Mouse (Mus musculus) lung, adult 18-20 months (tissue): Measurements from ENCODE around the gene Wdr78.

ENCODE experiments used
- DNase-seq, 2 experiments: peaks; one replicate each; pipeline ENCODE4 v3.0.0; 2022; ENCODE audit warnings: mixed read lengths in 2 of 2

Wdr78 gene

DNA sequence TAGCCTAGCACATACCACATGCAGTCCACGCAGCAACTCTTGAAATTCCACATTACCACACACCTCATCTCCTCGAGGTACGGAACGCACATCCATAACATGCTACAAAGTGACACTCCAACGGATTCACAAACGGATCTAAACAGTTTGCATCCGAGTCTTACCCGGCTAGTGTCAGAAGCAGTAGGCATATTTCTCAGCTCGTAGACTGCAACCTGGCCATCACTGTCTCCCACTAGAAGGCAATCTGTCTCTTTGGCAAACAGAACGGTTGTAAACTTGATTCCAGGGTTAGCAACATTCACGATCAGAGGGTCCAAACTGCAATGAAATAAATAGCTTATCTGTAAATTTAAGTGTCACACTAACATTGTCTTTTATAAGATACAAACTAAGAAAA lies 66.3 kb downstream of the Wdr78 start:
- DNase-seq: no peak

DNA sequence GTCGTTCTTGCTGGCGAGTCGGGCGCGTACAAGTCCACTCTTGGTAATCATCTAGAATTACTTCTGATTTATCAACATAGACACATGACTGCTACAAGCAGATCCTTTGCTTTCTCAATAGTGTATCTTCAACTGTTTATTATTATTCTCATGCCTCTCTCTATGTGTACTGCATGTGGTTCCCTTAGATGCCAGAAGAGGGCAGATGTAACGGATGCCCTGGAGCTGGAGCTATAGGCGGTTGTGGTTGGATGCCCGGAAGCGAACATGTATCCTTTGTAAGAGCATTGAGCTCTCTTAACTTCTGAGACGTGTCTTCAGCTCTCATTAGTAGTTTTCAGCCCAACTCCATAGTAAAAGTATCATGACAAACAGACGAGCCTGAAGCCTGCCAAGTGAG lies 71.4 kb downstream of the Wdr78 start:
- DNase-seq: no peak

DNA sequence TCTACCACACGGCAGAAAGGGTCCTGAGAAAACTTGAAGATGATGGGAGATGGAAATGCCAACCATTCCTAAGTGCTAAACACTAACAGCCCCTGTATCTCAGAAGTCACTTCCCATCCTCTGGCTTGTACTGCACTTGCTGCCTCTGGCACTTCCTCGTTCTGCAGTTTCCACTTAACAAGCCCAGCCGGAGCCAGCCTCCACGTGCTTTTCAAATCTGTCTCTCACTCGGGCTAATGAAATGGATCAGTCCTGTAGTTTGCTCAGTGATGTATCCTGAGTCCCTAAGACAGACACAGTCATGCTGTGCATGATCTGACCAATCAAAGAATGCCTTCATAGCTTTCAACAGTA lies 74.5 kb downstream of the Wdr78 start:
- no peak for DNase-seq

DNA sequence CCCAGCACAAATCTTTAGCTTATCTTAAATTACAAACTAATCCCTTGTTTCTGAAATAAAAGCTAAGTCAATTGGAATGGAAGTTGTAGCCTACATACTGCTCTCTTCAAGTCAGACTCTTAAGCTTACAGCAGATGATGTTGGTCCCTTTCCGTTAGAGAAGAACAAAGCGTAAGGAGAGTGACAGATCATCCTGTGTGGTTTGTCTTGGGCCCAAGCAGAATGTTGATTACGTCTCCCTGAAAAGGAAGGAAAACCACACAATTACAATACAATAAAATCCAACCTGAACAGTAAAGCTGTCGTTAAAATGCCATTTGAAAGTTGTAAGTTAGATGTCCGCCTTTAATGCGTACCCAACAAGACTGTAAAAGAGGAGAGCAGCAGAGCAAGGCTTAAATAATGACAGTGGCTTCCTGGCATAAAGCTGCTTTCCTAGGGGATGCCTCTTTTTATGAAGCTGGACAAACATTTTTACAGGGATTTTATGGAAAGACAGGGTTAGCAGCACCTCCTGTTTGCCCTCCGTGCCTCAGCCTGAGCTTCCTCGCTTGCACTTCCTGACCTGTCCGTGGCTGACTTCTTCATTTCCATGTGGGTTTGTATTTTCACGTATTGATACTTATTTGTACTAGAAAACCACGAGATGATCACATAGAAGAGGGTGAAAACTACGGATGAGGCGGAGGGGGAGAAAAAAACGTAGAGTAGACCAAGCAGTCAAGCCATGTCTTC lies 75.1 kb downstream of the Wdr78 start:
- no peak for DNase-seq

DNA sequence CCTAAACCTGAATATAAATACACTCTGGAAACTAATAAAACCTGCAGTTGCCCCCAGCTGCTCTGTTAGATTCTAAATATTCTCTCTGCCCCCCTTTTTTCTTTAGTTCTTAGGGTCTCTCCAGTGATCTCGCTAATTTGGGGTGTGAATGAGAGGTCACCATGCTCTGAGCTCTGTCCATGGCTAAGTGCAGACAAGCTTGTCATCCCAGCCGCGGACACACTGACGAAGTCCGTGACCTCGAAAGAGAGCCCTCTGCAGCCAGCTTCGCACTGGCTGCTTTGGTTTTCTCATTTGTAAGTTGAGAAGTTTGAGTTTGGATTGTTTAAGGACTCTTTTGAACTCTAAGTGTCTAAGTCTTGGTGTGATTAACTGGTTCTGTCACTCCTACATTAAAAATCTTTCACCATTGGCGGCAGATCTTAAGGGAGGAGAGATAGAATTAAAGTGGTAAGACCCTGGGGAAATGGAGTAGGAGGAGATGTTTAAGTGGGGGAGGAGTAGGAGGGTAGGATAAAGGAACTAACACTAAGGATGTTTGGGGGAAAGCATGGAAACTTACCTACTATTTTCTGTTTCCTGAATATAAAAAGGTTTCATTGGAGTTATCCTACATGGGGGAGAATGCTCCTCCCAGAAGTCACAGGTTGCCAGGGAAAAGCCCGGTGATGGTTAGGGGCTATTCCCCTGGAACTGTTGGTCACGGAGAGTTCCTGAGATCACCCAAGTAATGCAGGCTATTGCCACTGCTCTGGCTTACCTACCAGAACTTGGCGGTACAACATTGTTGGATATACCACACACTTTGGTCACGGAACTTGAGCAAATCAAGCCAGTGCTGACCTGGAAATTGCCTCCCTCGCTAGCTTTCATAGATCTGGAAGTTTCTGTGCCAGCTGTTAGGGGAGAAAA lies 85.9 kb downstream of the Wdr78 start:
- no peak for DNase-seq

DNA sequence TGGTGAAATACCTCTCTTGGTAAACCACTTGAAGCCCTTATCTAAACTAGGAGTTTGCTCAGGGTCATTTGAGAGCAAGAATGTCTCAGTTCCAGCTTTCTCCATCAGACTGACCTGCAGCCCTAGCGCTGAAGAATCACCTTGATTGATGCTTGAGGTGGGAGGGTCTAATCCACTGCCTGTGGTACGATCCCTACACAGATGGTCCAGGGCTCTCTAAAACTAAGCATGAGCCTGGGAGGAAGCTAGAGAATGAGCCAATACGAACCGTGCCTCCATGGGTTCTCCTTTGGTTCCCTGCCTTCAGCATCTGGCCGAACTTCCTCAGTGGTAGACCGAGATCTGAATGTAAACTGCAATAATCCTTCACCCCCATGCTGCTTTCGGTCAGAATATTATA lies 86.6 kb downstream of the Wdr78 start:
- no peak for DNase-seq

DNA sequence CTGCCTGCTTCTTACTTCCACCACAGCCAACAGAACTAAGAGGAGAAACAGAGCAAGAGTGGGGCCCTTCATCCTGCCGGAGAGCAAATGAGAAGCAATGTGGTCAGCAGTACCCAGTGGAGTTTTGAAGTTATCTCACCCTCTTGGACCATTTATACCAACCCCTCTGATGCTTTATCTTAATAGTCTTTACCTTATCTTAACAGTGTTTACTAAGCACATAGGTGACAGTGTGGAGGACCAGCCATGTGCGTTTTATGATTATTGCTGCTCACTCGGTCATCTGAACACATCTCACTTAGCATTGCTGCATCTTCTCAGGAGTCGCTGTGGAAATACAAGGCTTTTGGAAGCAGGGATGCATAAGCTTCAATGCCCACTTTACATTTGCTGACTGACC lies 87.7 kb downstream of the Wdr78 start, which contains the start of gene Insl5:
Insl5 (minus strand) TSS at position 222 of the 400 bp plus-strand sequence.
- no peak for DNase-seq

DNA sequence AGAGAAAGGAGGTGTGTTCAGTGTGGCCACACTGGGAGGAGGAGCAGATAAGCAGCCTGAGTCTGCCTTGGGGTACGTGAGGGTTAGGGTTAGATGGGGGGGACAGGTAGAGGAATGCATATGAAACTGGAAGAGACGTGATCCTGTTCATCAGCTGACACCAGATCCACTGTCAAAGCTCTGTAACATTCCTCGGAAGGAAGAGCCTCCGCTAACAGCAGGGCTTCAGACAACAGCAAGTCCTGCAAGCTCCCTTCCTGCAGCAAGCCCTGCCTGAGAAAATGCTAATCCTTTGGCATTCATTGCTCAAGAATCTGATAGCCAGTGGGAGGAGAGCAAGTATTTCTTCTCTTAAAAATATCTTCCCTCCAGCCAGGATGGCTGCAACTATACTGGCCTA lies 100.9 kb downstream of the Wdr78 start:
- no peak for DNase-seq

DNA sequence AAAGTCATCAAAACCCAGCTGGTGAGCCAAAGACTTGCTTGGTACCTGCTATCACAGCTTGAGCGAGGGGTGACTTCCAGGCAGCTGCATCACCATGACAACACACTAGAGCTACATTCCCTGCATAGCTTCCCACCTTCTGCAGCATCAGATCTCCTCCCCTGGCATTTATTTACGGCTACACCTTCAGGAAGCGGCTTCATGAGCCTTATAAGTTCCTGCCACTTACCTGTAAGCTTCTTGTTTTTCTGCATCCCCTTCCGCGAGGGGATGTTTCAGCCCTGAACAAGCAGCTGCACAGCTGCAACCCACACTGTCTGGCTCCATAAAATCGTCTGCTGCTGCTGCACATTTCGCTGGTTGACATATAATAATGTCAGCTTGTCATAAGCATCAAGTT lies 102.5 kb downstream of the Wdr78 start:
- no peak for DNase-seq

DNA sequence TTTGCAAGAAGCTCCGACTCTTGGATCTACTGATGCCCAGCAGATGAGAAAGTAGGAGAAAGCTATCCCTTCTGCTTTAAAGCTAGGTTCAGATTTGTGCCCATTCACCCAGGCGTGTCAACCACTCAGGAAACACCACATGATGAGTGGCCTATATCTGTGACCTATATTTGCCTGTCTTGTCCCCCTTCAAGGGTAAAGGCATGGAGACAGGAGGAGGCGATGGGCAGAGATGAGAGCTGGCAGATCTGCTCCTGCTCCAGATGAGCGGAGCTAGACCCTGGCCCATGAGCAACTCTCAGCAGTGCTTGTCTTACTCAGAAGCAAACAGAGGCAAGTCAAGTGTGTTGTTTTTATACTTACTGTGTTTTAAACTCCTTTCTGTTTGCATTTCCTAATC lies 103.6 kb downstream of the Wdr78 start:
- no peak for DNase-seq

DNA sequence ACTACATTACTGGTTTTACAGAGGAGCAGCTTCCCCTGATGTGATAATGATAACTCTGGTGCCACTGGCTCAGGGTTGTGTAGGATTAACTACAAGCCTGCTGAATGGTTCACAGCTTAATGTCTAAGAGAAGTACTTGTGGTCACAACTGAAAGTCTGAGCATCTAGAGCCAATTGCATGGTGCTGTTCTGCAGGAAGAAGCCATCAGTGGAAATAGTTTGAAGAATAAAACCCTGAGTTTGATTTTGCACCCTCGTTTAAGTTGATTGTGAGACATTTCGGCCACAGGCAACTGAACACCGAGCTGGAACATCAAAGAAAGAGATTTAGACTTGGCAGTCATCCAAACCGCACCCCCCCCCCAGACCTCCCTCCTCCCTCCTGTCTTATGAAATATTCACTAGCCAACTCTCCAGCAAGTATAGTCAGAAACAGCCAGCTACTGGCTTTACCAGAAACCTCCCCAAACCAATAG lies 107.4 kb downstream of the Wdr78 start:
- no peak for DNase-seq

DNA sequence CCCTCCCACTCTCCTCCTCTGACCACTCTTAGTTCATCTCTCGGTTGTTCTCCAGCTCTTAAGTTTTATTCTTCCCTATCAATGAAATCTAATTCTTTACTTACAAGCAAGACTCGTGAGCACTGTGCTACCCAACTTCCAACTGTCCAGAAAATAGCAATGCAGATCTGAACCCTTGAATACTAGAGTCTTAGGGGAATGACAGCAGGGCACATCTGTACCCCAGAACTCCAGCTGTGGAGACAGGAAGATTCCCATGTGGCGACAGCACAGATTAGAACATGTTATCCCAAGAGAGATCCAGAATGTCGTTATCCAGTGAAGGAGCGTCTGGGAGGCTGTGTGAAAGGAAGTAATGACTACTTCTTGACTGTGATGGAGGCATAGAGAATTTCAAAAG lies 108.1 kb downstream of the Wdr78 start:
- no peak for DNase-seq

DNA sequence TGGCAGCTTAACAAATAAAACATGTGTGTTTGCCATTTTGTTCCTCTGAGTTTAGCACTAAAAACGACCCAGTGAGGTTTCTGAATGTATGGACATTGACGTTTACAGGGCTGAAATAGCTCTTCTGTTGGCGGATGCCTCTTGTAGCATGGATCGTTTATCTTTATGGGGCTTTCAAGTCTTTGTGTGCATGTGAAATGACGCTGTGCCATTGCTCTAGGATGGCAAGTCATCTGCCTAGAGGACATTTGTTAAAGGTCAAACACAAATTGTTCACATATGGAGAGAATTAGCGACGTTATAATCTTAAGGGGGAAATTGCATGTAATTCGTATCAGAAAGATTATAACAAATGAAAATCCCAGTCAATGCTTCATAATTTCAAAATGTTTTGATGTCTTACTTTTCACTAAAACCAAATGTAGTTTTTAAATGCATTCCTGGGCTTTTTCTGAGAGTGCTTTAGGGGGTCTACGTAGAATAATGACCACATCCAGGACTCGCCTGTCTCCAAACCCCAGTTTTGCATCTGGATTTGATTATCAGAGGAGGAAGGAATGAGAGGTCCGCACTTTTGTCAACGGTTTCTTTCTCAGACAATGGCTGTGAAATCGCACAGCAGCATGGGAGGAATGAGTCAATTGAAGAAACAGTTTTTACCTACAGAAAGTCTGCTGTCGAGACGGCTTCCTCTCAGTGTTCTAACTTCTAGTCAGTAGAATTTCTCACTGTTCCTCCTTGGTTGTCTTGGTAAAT lies 109.0 kb downstream of the Wdr78 start:
- DNase-seq: no peak

DNA sequence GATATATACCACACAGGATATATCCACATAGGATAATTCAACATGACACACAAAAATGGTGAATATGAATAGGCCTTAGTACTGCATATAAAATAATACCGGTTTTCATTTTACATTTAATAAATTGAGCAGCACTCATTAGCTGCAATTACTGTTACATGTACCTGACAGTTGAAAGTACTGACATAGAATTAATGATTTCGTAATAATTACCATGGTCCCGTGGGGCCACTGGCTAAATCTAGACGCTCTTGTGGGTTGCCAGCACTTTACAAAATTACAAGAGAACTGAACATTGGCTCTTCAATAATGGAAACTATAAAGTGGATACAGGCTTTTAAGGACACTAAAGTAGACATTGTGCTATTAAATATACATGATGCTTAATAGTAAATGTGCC lies 109.7 kb downstream of the Wdr78 start:
- no peak for DNase-seq

DNA sequence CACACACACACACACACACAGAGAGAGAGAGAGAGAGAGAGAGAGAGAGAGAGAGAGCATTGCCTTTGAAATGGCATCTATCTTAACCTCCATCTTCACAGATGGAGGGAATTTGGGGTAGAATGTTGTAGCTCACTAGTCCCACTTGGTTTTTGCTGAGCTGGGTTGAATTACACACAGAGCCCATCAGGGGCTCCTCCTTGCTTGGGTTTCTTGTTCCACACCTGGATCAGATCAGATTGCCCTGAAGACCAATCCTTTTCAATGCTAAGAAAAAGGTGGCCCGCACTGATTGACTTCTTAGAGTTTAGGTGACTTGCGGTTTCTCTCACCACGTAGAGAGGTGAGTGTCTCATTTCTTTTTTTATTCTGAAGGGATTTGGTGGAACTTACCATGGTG lies 122.7 kb downstream of the Wdr78 start:
- DNase-seq: no peak

DNA sequence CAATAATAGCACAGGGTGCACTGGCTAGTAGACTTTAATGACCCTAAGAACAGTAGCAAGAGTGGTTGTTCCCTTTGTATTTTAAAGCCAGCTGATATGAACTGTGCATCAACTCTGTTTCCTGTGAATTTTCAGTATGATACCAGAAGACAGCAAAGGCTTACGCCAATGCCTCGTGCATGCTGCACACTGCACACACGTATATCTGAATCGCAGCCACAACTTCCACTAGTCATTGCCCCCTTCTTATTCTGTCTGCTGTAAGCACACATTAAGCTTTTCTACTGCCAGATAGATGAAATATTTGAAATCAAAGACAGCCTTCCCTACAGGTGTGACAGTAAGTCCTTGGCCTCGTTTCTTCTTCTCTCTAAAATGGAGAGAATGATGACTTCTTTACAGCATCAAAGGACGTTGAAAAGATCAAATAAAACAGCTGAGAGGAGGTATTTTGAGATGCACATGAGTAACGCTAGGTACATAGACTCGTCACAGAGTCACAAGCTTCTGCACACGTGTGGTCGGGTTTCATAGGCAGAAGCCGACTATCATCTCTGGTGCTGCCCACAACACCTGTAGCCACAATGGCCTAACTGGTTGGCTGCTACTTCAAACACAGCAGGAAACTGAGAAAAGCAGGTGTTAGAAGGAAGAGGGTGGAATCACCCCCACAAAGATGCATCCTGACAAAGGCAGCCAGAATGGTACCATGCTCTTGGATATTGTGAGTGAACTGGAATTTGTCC lies 123.6 kb downstream of the Wdr78 start:
- DNase-seq: no peak

DNA sequence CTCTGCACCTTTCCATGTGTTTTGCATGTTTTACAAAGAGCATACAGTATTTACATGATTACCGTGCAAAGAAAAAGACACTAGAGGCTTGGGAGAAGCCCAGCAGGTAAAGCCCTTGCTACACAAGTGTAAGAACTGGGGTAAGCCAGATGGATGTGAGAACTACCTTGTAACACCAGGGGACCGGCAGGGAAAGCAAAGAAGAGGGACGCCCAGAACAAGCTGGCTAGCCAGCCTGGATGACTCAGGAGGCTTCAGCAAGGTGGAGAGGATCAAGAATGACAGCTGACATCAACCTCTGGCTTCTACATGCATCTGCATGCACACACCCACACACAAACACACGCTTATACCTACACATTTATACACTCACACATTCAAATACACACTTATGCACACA lies 124.3 kb downstream of the Wdr78 start:
- DNase-seq: no peak

DNA sequence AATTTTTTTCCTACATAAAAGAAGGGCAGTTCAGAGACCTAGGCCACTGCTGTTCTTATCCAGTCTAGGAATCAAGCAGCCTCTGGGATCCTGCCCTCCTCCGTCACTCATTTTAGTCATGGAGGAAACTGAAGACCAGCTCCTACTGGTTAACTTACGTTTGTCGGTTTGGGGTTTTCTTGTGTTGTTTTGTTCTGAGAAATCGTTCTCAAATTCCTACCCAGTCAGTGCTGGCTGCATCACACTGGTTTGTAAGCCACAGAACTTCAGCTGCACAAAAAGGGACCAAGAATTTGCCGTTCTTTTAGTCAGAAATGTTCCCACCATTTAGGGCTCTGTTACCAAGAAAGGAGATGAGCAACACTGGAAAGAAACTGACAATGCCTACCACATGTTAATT lies 125.0 kb downstream of the Wdr78 start:
- no peak for DNase-seq

DNA sequence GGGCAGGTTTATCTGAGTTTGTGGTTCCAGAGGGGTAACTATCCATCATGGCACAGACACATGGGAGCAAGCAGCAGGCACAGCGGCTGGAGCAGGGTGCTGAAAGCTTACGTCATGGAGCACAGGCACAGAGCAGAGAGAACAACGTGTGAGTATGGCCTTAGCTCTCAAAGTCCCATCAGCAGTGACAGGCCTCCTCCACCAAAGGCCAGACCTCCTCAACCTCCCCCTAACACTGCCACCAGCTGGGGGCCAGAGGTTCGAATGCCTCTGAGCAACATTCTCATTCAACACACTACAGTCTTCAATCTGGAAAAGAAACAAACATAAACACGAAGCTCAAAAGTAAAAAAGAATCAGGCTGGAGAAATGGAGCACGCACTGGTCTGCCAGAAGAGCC lies 125.8 kb downstream of the Wdr78 start:
- DNase-seq: no peak
